In the genomic region with DNA sequence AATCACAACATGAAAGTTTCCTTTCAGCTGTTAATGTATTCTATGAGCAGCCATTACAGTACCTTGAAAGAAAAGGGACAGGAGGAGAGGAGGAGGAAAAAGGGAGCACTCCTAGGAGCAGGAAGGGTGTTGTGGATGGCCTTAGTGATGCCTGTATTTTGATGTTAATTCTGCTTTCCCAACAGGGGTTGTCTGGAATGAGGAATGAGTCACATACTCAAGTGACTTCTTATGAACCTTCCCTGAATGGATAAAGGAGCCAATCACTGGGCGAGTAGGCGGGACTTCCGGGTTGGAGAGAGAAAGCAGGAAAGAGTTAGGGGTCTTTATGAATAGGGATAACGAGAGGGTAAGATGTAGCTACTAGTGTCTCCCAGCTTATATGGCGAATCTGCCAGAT, we compare ENCODE assay signal across 21 mouse cellular contexts.
DNase-seq lines count a peak whose midpoint lies in the region; ATAC-seq and TF ChIP-seq lines count a peak whose summit lies in the region.
"Had no signal": no experiment of that assay in that cellular context is flagged by ENCODE, and none has a peak within 500 bp of the region (broad histone marks: within the 10 kb centered on the region; RNA-seq: fewer than 3 reads in every experiment).

No protein-coding gene starts in this region.

- H3K27me3 ChIP-seq in neural tube, embryonic 15.5 days (replicated peaks), result no peaks in the 10 kb centered on the region
- no peaks in the 10 kb centered on the region for H3K27me3 ChIP-seq in kidney, embryonic 14.5 days (ENCODE audit: control insufficient read depth, insufficient read depth, low read length)
- no peaks in the 10 kb centered on the region for H3K27me3 ChIP-seq in liver, embryonic 12.5 days (replicated peaks)
- H3K27me3 ChIP-seq: embryonic facial prominence, embryonic 15.5 days; heart, embryonic 15.5 days; intestine, embryonic 15.5 days; kidney, embryonic 15.5 days had no signal

- WGBS in neural tube, embryonic 15.5 days, result 75% methylated on average over 5 of the region's 5 CpGs
- whole genome bisulfite sequencing in kidney, embryonic 14.5 days, result 84% methylated on average over 5 of the region's 5 CpGs
- whole genome bisulfite sequencing in liver, embryonic 12.5 days (ENCODE audit: insufficient replicate concordance), result 64% methylated on average over 5 of the region's 5 CpGs

- H3K36me3 ChIP-seq in ES-E14 (ENCODE audit: control insufficient read depth, insufficient read depth, low read length, poor library complexity, severe bottlenecking), result no peaks in the 10 kb centered on the region
- no peaks in the 10 kb centered on the region for H3K36me3 ChIP-seq in neural tube, embryonic 15.5 days
- no peaks in the 10 kb centered on the region for H3K36me3 ChIP-seq in kidney, embryonic 14.5 days (ENCODE audit: control insufficient read depth, insufficient read depth, low read length)
- no peaks in the 10 kb centered on the region for H3K36me3 ChIP-seq in liver, embryonic 12.5 days
- H3K36me3 ChIP-seq: embryonic facial prominence, embryonic 15.5 days; heart, embryonic 10.5 days; heart, embryonic 15.5 days; intestine, embryonic 15.5 days; kidney, embryonic 15.5 days had no signal

- DNase-seq in 3T3-L1 (ENCODE audit: low read depth, low spot score), result peak; percentile 85
- DNase-seq in ES-E14 (ENCODE audit: low read depth, low spot score), result peak; percentile 79
- DNase-seq in Muller cell, postnatal 12 days (ENCODE audit: inconsistent ontology term), result peak; percentile 12
- DNase-seq in ZHBTc4 (ENCODE audit: low read depth, low spot score), result peak; percentile 94
- no peak for DNase-seq in layer of hippocampus, adult 11-12 months (ENCODE audit: low spot score)
- DNase-seq: adrenal gland, adult 8-10 months; adrenal gland, postnatal 36 days; cerebellum, adult 2 months; cerebellum, postnatal 14 days; embryo, embryonic 11 days; gastrocnemius, postnatal 10 days; kidney, adult 18-20 months had no signal

- in situ Hi-C loops in ES-E14 (cut with MboI; ENCODE audit: low sequenced_read_pairs in 2 of 2, unreplicated experiment in 2 of 2), result no loop called here

- H3K4me2 ChIP-seq in neural tube, embryonic 15.5 days, result no peak overlapping the region
- H3K4me2 ChIP-seq in kidney, embryonic 14.5 days (replicated peaks; ENCODE audit: low read depth, low read length), result no peak overlapping the region
- H3K4me2 ChIP-seq in liver, embryonic 12.5 days, result no peak overlapping the region
- H3K4me2 ChIP-seq: embryonic facial prominence, embryonic 15.5 days; heart, embryonic 15.5 days; intestine, embryonic 15.5 days; kidney, embryonic 15.5 days had no signal

- peak overlapping the region; percentile 37 to 56; a peak in 3 of 4 replicates for H3K4me3 ChIP-seq in ES-E14 (ENCODE audit: insufficient read depth in 1 of 2, low read depth in 1 of 2, low read length in 2 of 2, poor library complexity in 1 of 2, severe bottlenecking in 1 of 2)
- H3K4me3 ChIP-seq in neural tube, embryonic 15.5 days (replicated peaks), result no peak overlapping the region
- H3K4me3 ChIP-seq in kidney, embryonic 14.5 days (ENCODE audit: low read length), result no peak overlapping the region
- H3K4me3 ChIP-seq in liver, embryonic 12.5 days, result no peak overlapping the region
- H3K4me3 ChIP-seq: embryonic facial prominence, embryonic 15.5 days; heart, embryonic 10.5 days; heart, embryonic 15.5 days; intestine, embryonic 15.5 days; kidney, embryonic 15.5 days had no signal

- H3K9ac ChIP-seq in ES-E14 (ENCODE audit: insufficient read depth, low read depth, low read length, poor library complexity, severe bottlenecking), result no peak overlapping the region; the same call in 1 of the 2 replicates
- no peak overlapping the region for H3K9ac ChIP-seq in neural tube, embryonic 15.5 days (replicated peaks)
- H3K9ac ChIP-seq in kidney, embryonic 14.5 days (ENCODE audit: low read depth, low read length), result no peak overlapping the region
- no peak overlapping the region for H3K9ac ChIP-seq in liver, embryonic 12.5 days
- H3K9ac ChIP-seq: embryonic facial prominence, embryonic 15.5 days; heart, embryonic 15.5 days; intestine, embryonic 15.5 days; kidney, embryonic 15.5 days had no signal

- no peak overlapping the region; the same call in 1 of the 2 replicates for H3K27ac ChIP-seq in ES-E14 (ENCODE audit: insufficient read depth, low read depth, low read length, poor library complexity, severe bottlenecking)
- no peak overlapping the region for H3K27ac ChIP-seq in neural tube, embryonic 15.5 days (replicated peaks)
- no peak overlapping the region for H3K27ac ChIP-seq in kidney, embryonic 14.5 days (ENCODE audit: low read depth, low read length)
- H3K27ac ChIP-seq in liver, embryonic 12.5 days, result no peak overlapping the region
- H3K27ac ChIP-seq: embryonic facial prominence, embryonic 15.5 days; heart, embryonic 10.5 days; heart, embryonic 15.5 days; hindbrain, postnatal 0 days; intestine, embryonic 15.5 days; kidney, embryonic 15.5 days had no signal

- ATAC-seq in neural tube, embryonic 15.5 days (ENCODE audit: low FRiP score), result no peak
- ATAC-seq in kidney, embryonic 14.5 days (ENCODE audit: low FRiP score, low TSS enrichment), result no peak
- no peak for ATAC-seq in liver, embryonic 12.5 days
- ATAC-seq: hindbrain, postnatal 0 days; intestine, embryonic 15.5 days had no signal

- no peaks in the 10 kb centered on the region for H3K9me3 ChIP-seq in ES-E14 (ENCODE audit: control insufficient read depth, insufficient read depth, low read depth, low read length)
- H3K9me3 ChIP-seq in neural tube, embryonic 15.5 days (replicated peaks), result no peaks in the 10 kb centered on the region
- H3K9me3 ChIP-seq in kidney, embryonic 14.5 days (ENCODE audit: control insufficient read depth, low read length), result no peaks in the 10 kb centered on the region
- H3K9me3 ChIP-seq in liver, embryonic 12.5 days (replicated peaks), result no peaks in the 10 kb centered on the region
- H3K9me3 ChIP-seq: embryonic facial prominence, embryonic 15.5 days; heart, embryonic 10.5 days; heart, embryonic 15.5 days; intestine, embryonic 15.5 days; kidney, embryonic 15.5 days had no signal

- H3K4me1 ChIP-seq in ES-E14 (ENCODE audit: control insufficient read depth in 2 of 2, insufficient read depth in 2 of 2, low read length in 2 of 2, poor library complexity in 1 of 2), result peaks cover 11 to 16% of the 10 kb centered on the region in 2 experiments
- H3K4me1 ChIP-seq in neural tube, embryonic 15.5 days, result peaks cover 3% of the 10 kb centered on the region; the same call in 1 of the 2 replicates
- no peaks in the 10 kb centered on the region for H3K4me1 ChIP-seq in kidney, embryonic 14.5 days (ENCODE audit: control insufficient read depth, insufficient read depth, low read length)
- H3K4me1 ChIP-seq in liver, embryonic 12.5 days, result no peaks in the 10 kb centered on the region
- H3K4me1 ChIP-seq: intestine, embryonic 15.5 days; kidney, embryonic 15.5 days had no signal

TF ChIP-seq in ES-E14, 5 proteins besides CTCF, POLR2A, EP300 and RAD21:
- no peak for TF ChIP-seq ZC3H11A (IDR thresholded peaks at IDR 0.05; ENCODE audit: borderline replicate concordance, low read depth, low read length)
- no peak for TF ChIP-seq HCFC1 (IDR thresholded peaks at IDR 0.05; ENCODE audit: borderline replicate concordance, insufficient read depth, low read length)
- peak; percentile 31; the same call in 1 of the 2 replicates for TF ChIP-seq CHD2 (IDR thresholded peaks at IDR 0.05; ENCODE audit: low read depth, low read length)

Comparison
In these comparisons a context has a peak if more than half of its experiments do, and no peak if none do; other contexts are left out.
1. H3K4me3 ChIP-seq: peak in ES-E14 (2 of 2); none in neural tube, embryonic 15.5 days (single experiment), kidney, embryonic 14.5 days (single experiment) and liver, embryonic 12.5 days (single experiment).